15 mouse cellular contexts compared by ENCODE assay signal in genomic region chr1:152986981-152987380, GRCm38 (mm10). TPM values are rescaled to one million over a fixed set of nuclear protein-coding genes. Genes with fewer than 3 reads are reported as not detected.
"Had no signal": no experiment of that assay in that cellular context is flagged by ENCODE, and none has a peak within 500 bp of the region (broad histone marks: within the 10 kb centered on the region; RNA-seq: fewer than 3 reads in every experiment).

No protein-coding gene starts in this region.

- H3K4me1 ChIP-seq: limb, embryonic 15.5 days; liver, embryonic 12.5 days; midbrain, embryonic 10.5 days; stomach, embryonic 15.5 days had no signal

- H3K27me3 ChIP-seq: limb, embryonic 15.5 days; liver, embryonic 12.5 days; stomach, embryonic 15.5 days had no signal

- H3K9me3 ChIP-seq: limb, embryonic 15.5 days; liver, embryonic 12.5 days; midbrain, embryonic 10.5 days; stomach, embryonic 15.5 days had no signal

- H3K27ac ChIP-seq: kidney, postnatal 0 days; limb, embryonic 15.5 days; liver, embryonic 12.5 days; midbrain, embryonic 10.5 days; stomach, embryonic 15.5 days had no signal

- DNase-seq: kidney, adult 9 months; kidney, postnatal 36 days; layer of hippocampus, adult 9-11 months; layer of hippocampus, postnatal 36 days; lung, postnatal 4 days; right cerebral cortex, postnatal 14 days; thymus, adult 2 months; thymus, postnatal 25 days had no signal

- H3K4me2 ChIP-seq: limb, embryonic 15.5 days; liver, embryonic 12.5 days; stomach, embryonic 15.5 days had no signal

- ATAC-seq: liver, embryonic 12.5 days; midbrain, embryonic 16.5 days had no signal

- H3K4me3 ChIP-seq: limb, embryonic 15.5 days; liver, embryonic 12.5 days; midbrain, embryonic 10.5 days; stomach, embryonic 15.5 days had no signal

- H3K9ac ChIP-seq: limb, embryonic 15.5 days; liver, embryonic 12.5 days; stomach, embryonic 15.5 days had no signal

- H3K36me3 ChIP-seq: limb, embryonic 15.5 days; liver, embryonic 12.5 days; midbrain, embryonic 10.5 days; stomach, embryonic 15.5 days had no signal

RNA-seq across cellular contexts. Expression of gene Nmnat2, which starts 32.2 kb away (rescaled TPM):
- total RNA-seq: megakaryocyte, adult 5-6 weeks had no signal
- polyA plus RNA-seq: liver, embryonic 12.5 days had no signal
